Mouse (Mus musculus) lung, embryonic 16.5 days (tissue): Measurements from ENCODE around the gene Icos. TPM values are rescaled to one million over a fixed set of nuclear protein-coding genes. Genes with fewer than 3 reads are reported as not detected.

Experiments
- ATAC-seq: fragments of 200-750 bp; cut with Nextera tagmentation; 2 replicates; pipeline ENCODE4 v1.8.0; 2017; ENCODE audit warnings: low read depth, mild to moderate bottlenecking, moderate library complexity
- H3K27ac ChIP-seq: fragments of 300-500 bp; sonication (generic); 2 replicates; pipeline ENCODE4 v1.5.1; 2014; ENCODE audit warnings: mild to moderate bottlenecking, control low read depth, low read length
- H3K27me3 ChIP-seq: fragments of 300-500 bp; sonication (generic); 2 replicates; pipeline ENCODE4 v1.6.1; 2014; ENCODE audit warnings: low read depth, low read length, mixed read lengths; ENCODE audit not compliant: control insufficient read depth, insufficient read depth
- H3K36me3 ChIP-seq: fragments of 300-500 bp; sonication (generic); 2 replicates; pipeline ENCODE4 v1.6.1; 2014; ENCODE audit warnings: low read length; ENCODE audit not compliant: control insufficient read depth, insufficient read depth
- H3K4me1 ChIP-seq: fragments of 300-500 bp; sonication (generic); replicated peaks from 2 replicates; pipeline ENCODE4 v1.6.1; 2014; ENCODE audit warnings: low read length, mixed read lengths; ENCODE audit not compliant: control insufficient read depth, insufficient read depth
- H3K4me2 ChIP-seq: fragments of 300-500 bp; sonication (generic); 2 replicates; pipeline ENCODE4 v1.6.1; 2014; ENCODE audit warnings: low read depth, low read length, control low read depth
- H3K4me3 ChIP-seq: fragments of 300-500 bp; sonication (generic); 2 replicates; pipeline ENCODE4 v1.5.1; 2014; ENCODE audit warnings: mild to moderate bottlenecking, low read length, control low read depth
- H3K9ac ChIP-seq: fragments of 300-500 bp; sonication (generic); 2 replicates; pipeline ENCODE4 v1.6.1; 2014; ENCODE audit warnings: low read length, control low read depth
- H3K9me3 ChIP-seq: fragments of 300-500 bp; sonication (generic); 2 replicates; pipeline ENCODE4 v1.6.1; 2016; ENCODE audit warnings: low read length; ENCODE audit not compliant: control insufficient read depth
- whole genome bisulfite sequencing: fragments of 180-500 bp; shearing (Covaris S2); extraction: QIAGEN DNeasy Blood & Tissue Kit; methylation state at CpG from one replicate; pipeline ENCODE4 v1.1.7; 2014; 5-methylcytosine and 5-hydroxymethylcytosine counted together
- polyA plus RNA-seq: library from polyadenylated mRNA; unstranded; fragments of >200 nt; fragmentation: Nextera tagmentation; extraction: Ambion mirVana; gene quantifications from 2 replicates; pipeline ENCODE4 v1.2.1, GENCODE M21; 2015

Gene Icos
- polyA plus RNA-seq, 1 experiment from 2014 or later, result 0.25 TPM

GRCm38 (mm10) chr1:60958287-60958686 is 19.4 kb upstream of the Icos start:
- ATAC-seq, result no peak
- H3K27me3 ChIP-seq, result no peaks in the 10 kb centered on the region
- no peak overlapping the region for H3K9ac ChIP-seq
- H3K36me3 ChIP-seq, result no peaks in the 10 kb centered on the region
- no peaks in the 10 kb centered on the region; the same call in 1 of the 2 replicates for H3K4me1 ChIP-seq
- WGBS, result 77% methylated on average over 1 of the region's 1 CpGs
- H3K4me3 ChIP-seq, result no peak overlapping the region
- H3K4me2 ChIP-seq, result no peak overlapping the region
- H3K27ac ChIP-seq, result no peak overlapping the region
- no peaks in the 10 kb centered on the region for H3K9me3 ChIP-seq

GRCm38 (mm10) chr1:60959246-60959645 is 18.5 kb upstream of the Icos start:
- ATAC-seq, result no peak
- WGBS, result 69% methylated on average over 4 of the region's 4 CpGs
- no peak overlapping the region for H3K27ac ChIP-seq

DNA sequence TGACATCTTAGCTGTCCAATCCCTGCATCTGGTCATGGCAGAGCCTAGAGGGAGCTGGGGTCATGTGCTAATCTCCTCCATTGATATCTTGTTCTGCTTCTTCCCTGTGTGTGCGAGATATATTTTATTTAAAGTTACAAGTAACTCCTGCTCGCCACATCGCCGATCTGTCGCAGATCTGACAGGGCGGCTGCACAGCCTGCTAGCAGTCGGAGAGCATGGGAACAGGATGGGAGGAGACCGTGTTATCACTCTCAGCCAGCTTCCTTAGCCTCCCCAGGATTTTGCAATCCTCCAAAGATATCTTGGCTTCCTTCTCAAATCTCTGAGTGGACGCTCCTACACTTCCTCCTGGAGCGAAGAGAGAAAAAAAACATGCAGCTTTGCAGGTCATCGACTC is 17.3 kb upstream of the Icos start:
- WGBS, result 32% methylated on average over 11 of the region's 11 CpGs
- no peak overlapping the region for H3K27ac ChIP-seq
- H3K4me2 ChIP-seq, result peak overlapping the region; percentile 36
- H3K36me3 ChIP-seq, result no peaks in the 10 kb centered on the region
- H3K27me3 ChIP-seq, result no peaks in the 10 kb centered on the region
- ATAC-seq, result peak; percentile 80
- H3K4me1 ChIP-seq, result no peaks in the 10 kb centered on the region; the same call in 1 of the 2 replicates
- H3K4me3 ChIP-seq, result peak overlapping the region; percentile 7; the same call in 1 of the 2 replicates
- H3K9me3 ChIP-seq, result no peaks in the 10 kb centered on the region
- H3K9ac ChIP-seq, result peak overlapping the region; percentile 37; the same call in 1 of the 2 replicates

More at GRCm38 (mm10) chr1:60959246-60959645, 18.5 kb upstream of the Icos start:
- H3K9ac ChIP-seq, result no peak overlapping the region
- H3K4me1 ChIP-seq, result no peaks in the 10 kb centered on the region; the same call in 1 of the 2 replicates
- no peaks in the 10 kb centered on the region for H3K27me3 ChIP-seq
- no peaks in the 10 kb centered on the region for H3K36me3 ChIP-seq
- H3K4me2 ChIP-seq, result no peak overlapping the region
- H3K9me3 ChIP-seq, result no peaks in the 10 kb centered on the region
- H3K4me3 ChIP-seq, result no peak overlapping the region

DNA sequence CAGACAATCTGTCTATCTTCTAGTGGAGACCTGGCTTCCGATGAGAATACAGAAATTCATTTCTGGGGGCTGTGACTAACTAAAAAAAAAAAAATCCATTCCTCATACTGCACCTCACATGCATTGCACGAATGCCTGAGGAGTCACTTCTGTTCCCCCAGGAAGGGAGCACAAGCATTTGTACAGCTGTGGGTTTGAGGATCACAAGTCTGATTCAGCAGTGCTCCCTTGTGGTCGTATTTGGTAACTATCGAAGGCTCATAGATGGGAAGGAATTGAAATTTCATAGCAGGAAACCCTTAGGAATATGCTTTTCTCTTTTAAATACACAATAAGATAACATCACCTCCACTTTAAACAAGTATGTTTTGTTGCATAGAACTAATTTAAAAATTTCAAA is 16.6 kb upstream of the Icos start:
- H3K4me1 ChIP-seq, result no peaks in the 10 kb centered on the region; the same call in 1 of the 2 replicates
- no peaks in the 10 kb centered on the region for H3K27me3 ChIP-seq
- no peaks in the 10 kb centered on the region for H3K9me3 ChIP-seq
- no peak overlapping the region for H3K4me3 ChIP-seq
- 19% methylated on average over 4 of the region's 4 CpGs for WGBS
- no peak overlapping the region for H3K9ac ChIP-seq
- peak; percentile 64; the same call in 1 of the 2 replicates for ATAC-seq
- H3K36me3 ChIP-seq, result no peaks in the 10 kb centered on the region
- peak overlapping the region; percentile 36 for H3K4me2 ChIP-seq
- H3K27ac ChIP-seq, result no peak overlapping the region

- no peaks in the 10 kb centered on the region for H3K36me3 ChIP-seq
- H3K4me2 ChIP-seq, result no peak overlapping the region
- H3K27me3 ChIP-seq, result no peaks in the 10 kb centered on the region
- no peak overlapping the region for H3K9ac ChIP-seq
- no peaks in the 10 kb centered on the region; the same call in 1 of the 2 replicates for H3K4me1 ChIP-seq
- no peaks in the 10 kb centered on the region for H3K9me3 ChIP-seq
- no peak for ATAC-seq
- 87% methylated on average over 4 of the region's 4 CpGs for WGBS
- no peak overlapping the region for H3K27ac ChIP-seq
- no peak overlapping the region for H3K4me3 ChIP-seq
Measured at GRCm38 (mm10) chr1:60962095-60962494, 15.6 kb upstream of the Icos start.

DNA sequence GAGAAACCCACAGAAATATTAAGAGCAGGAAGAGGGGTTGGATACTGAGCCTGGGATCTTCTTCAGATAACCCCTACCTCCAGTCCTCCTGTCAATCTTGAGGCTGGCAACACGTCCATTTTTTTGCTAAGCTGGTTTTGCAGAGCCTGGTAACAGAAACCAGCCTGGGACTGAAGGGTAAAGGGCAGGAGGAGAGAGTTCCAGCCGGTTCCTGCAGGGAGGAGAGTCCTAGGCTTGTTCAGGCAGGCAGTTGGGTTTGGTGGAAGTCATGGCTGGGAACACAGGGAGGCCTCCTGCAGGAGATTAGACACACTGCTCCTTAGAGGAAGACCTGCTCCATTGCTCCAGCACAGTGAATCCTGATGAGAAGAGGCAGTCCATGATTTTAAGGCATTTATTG is 10.2 kb upstream of the Icos start:
- no peak for ATAC-seq
- whole genome bisulfite sequencing, result 27% methylated on average over 2 of the region's 2 CpGs
- Histone ChIP-seq H3K4me3 (no peak overlapping the region), H3K4me2 (no peak overlapping the region), H3K27ac (no peak overlapping the region), H3K36me3 (no peaks in the 10 kb centered on the region), H3K9me3 (no peaks in the 10 kb centered on the region), H3K27me3 (no peaks in the 10 kb centered on the region), H3K9ac (no peak overlapping the region), H3K4me1 (peaks cover 2% of the 10 kb centered on the region; the same call in 1 of the 2 replicates)

DNA sequence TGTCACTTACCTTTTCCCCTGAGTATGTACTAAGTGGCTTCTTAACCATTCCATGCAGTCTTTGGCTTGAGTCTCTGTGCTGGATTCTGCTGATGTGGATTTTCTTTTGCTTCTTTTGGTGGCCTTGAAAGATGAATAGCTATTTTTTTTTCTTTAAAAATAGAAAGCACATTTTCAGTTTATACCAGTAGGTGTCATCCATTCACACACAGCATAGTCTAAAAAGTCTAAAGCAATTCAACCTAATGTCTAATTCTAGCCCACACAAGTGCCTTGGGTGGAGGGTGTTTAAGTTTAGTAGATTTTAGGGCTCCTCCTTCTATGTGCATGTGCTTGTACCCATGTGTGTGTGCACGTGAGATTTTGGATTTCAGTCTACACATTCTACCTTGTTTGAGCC is 6.9 kb upstream of the Icos start:
- H3K36me3 ChIP-seq, result no peaks in the 10 kb centered on the region
- no peaks in the 10 kb centered on the region for H3K9me3 ChIP-seq
- WGBS, result 70% methylated on average over 1 of the region's 1 CpGs
- no peak for ATAC-seq
- no peaks in the 10 kb centered on the region for H3K27me3 ChIP-seq
- no peak overlapping the region for H3K9ac ChIP-seq
- H3K27ac ChIP-seq, result no peak overlapping the region
- no peak overlapping the region for H3K4me2 ChIP-seq
- H3K4me3 ChIP-seq, result no peak overlapping the region
- peaks cover 2% of the 10 kb centered on the region; the same call in 1 of the 2 replicates for H3K4me1 ChIP-seq

DNA sequence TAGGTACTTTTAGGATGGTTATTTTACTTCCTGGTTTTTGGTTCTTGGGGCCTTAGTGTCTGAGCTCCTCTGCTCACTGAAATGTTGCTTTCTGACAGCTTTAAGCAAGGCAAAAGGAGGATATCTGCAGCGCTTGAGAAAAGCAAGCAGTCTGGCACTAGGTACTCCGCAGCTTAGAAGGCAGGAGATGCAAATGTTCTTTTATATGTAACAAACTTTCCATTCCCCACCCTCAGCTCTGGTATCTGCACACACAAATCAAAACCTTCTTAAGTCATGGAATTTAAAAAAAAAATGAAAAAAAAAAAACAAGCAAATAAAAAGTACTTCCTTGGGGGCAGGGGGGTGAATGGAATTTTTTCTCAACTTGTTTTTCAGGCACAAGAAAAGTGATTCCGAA is 3.5 kb upstream of the Icos start:
- 78% methylated on average over 3 of the region's 3 CpGs for WGBS
- Histone ChIP-seq H3K27me3 (no peaks in the 10 kb centered on the region), H3K9me3 (no peaks in the 10 kb centered on the region), H3K4me2 (no peak overlapping the region), H3K4me1 (peaks cover 2% of the 10 kb centered on the region; the same call in 1 of the 2 replicates), H3K36me3 (no peaks in the 10 kb centered on the region), H3K9ac (no peak overlapping the region), H3K4me3 (no peak overlapping the region), H3K27ac (no peak overlapping the region)
- no peak for ATAC-seq

DNA sequence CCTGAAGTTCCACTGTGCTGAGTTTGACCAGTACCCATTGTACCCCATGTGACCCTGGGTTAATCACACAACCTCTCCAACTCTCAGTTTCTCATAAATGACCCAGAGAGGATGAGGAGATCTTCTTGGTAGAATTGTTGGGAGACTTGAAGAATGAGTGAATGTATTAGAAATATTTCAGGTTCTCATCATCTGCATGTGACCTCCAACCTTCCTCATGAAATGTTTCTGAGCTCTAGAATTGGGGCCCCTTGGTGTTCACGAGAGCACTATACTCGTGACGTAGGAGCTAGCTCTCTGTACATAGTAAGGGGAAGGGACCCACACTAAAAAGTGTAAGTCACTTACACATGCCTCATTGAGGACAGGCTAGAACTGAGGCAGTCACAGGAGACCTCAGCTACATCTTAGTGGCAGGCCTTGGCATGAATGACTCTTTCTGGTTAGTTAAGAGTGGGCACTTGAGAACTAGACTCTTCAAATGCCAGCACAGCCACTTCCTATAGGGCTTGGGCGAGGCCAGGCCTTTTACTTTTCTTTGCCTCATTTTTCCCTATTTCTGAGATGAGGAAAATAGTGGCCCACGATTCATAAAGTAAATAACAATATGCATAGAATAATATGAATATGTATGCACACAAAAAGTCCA is 2.0 kb upstream of the Icos start:
- WGBS, result 74% methylated on average over 5 of the region's 5 CpGs
- H3K36me3 ChIP-seq, result no peaks in the 10 kb centered on the region
- H3K9me3 ChIP-seq, result no peaks in the 10 kb centered on the region
- H3K4me2 ChIP-seq, result no peak overlapping the region
- H3K9ac ChIP-seq, result no peak overlapping the region
- ATAC-seq, result peak; percentile 71
- H3K27me3 ChIP-seq, result no peaks in the 10 kb centered on the region
- no peak overlapping the region for H3K27ac ChIP-seq
- no peak overlapping the region for H3K4me3 ChIP-seq
- peaks cover 2% of the 10 kb centered on the region; the same call in 1 of the 2 replicates for H3K4me1 ChIP-seq
